Mouse (Mus musculus): ENCODE data around the gene Sept9. TPM values are rescaled to one million over a fixed set of nuclear protein-coding genes. Genes with fewer than 3 reads are reported as not detected.
A peak's percentile ranks its signal among the peaks of the same experiment; 100 is the strongest.

The Sept9 gene
- polyA plus RNA-seq, 1 experiment from 2014 or later = 34.5 TPM

- H3K4me2 ChIP-seq (ENCODE audit: low read depth, low read length) = no peak overlapping the region
- no peak for TF ChIP-seq CTCF (IDR thresholded peaks at IDR 0.05; ENCODE audit: low read depth)
- TF ChIP-seq EP300 (IDR thresholded peaks at IDR 0.05; ENCODE audit: low read depth) = no peak
- no peak overlapping the region for H3K27ac ChIP-seq (ENCODE audit: low read depth)
- H3K4me3 ChIP-seq (ENCODE audit: low read depth, low read length) = no peak overlapping the region
- no peaks in the 10 kb centered on the region for H3K9me3 ChIP-seq (ENCODE audit: low read length)
- DNase-seq (no peak), ATAC-seq (peak; percentile 60)
- H3K9ac ChIP-seq (replicated peaks) = no peak overlapping the region
- WGBS (ENCODE audit: insufficient replicate concordance) = 58% methylated on average over 11 of the region's 11 CpGs
- H3K4me1 ChIP-seq (ENCODE audit: insufficient read depth) = peaks cover 3% of the 10 kb centered on the region; the same call in 1 of the 2 replicates
- H3K36me3 ChIP-seq (replicated peaks; ENCODE audit: insufficient read depth, low read length) = no peaks in the 10 kb centered on the region
- peaks cover 4% of the 10 kb centered on the region for H3K27me3 ChIP-seq (ENCODE audit: insufficient read depth, low read length)
Observed at GRCm38 (mm10) chr11:117194475-117194937, 5.0 kb upstream of the Sept9 start.

DNA sequence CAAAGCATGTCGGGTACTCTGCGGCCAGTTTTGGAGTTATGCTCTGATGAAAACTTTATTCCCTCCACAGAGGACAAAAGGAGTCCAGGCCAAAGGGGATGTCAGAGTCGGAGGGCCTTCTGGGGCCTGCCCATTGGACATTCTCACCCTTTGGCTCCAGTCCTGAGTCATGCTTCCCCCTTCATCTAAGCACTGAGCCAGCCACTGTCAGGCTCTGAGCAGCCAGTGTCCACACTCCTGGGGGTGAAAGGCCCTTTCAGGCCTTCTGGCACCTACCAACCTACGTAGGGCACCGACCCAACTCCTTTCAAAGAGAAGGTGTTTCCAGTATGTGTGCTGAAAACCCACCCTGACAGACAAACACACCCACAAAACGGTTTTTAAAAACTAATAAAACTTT is 3.8 kb upstream of the Sept9 start:
- TF ChIP-seq EP300 (IDR thresholded peaks at IDR 0.05; ENCODE audit: low read depth) (no peak), CTCF (IDR thresholded peaks at IDR 0.05; ENCODE audit: low read depth) (no peak)
- H3K9ac ChIP-seq (replicated peaks) = no peak overlapping the region
- H3K27ac ChIP-seq (ENCODE audit: low read depth) = no peak overlapping the region
- H3K4me3 ChIP-seq (ENCODE audit: low read depth, low read length) = no peak overlapping the region
- H3K9me3 ChIP-seq (ENCODE audit: low read length) = no peaks in the 10 kb centered on the region
- WGBS (ENCODE audit: insufficient replicate concordance) = 73% methylated on average over 6 of the region's 6 CpGs
- peaks cover 6% of the 10 kb centered on the region; the same call in 1 of the 2 replicates for H3K4me1 ChIP-seq (ENCODE audit: insufficient read depth)
- H3K27me3 ChIP-seq (ENCODE audit: insufficient read depth, low read length) = peaks cover 9% of the 10 kb centered on the region
- ATAC-seq = no peak
- H3K4me2 ChIP-seq (ENCODE audit: low read depth, low read length) = no peak overlapping the region
- DNase-seq = no peak
- no peaks in the 10 kb centered on the region for H3K36me3 ChIP-seq (replicated peaks; ENCODE audit: insufficient read depth, low read length)

- Histone ChIP-seq H3K4me1 (ENCODE audit: insufficient read depth) (peaks cover 14% of the 10 kb centered on the region), H3K4me2 (ENCODE audit: low read depth, low read length) (no peak overlapping the region), H3K9me3 (ENCODE audit: low read length) (no peaks in the 10 kb centered on the region), H3K27ac (ENCODE audit: low read depth) (peak overlapping the region; percentile 16; the same call in 1 of the 2 replicates), H3K27me3 (ENCODE audit: insufficient read depth, low read length) (peaks cover 9% of the 10 kb centered on the region), H3K4me3 (ENCODE audit: low read depth, low read length) (no peak overlapping the region), H3K9ac (replicated peaks) (no peak overlapping the region), H3K36me3 (replicated peaks; ENCODE audit: insufficient read depth, low read length) (no peaks in the 10 kb centered on the region)
- 38% methylated on average over 7 of the region's 7 CpGs for WGBS (ENCODE audit: insufficient replicate concordance)
- no peak for DNase-seq
- TF ChIP-seq EP300 (IDR thresholded peaks at IDR 0.05; ENCODE audit: low read depth) (no peak), CTCF (IDR thresholded peaks at IDR 0.05; ENCODE audit: low read depth) (no peak)
- no peak for ATAC-seq
Observed at GRCm38 (mm10) chr11:117196681-117197080, 2.8 kb upstream of the Sept9 start.

GRCm38 (mm10) chr11:117198122-117198521 is 1.3 kb upstream of the Sept9 start:
- H3K27ac ChIP-seq (ENCODE audit: low read depth) = no peak overlapping the region

DNA sequence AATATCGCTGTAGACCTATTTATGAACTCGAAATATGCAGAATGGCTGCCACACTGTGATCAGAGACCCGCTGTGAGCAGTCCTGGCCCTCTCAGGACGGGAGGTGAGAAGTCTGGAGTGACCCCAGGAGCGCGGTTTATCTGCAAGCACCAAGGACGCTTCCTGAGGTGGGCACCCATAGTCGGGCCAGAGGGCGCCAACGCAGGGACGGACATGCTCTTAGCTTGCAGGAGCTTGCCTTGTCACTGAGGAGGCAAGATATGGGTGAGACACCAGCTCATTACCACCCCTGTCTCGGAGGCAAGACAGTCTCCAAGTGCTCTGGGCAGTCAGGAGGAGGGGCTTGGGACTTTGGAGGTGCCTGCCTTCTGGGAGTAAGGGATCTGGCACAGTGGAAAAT is 2.4 kb downstream of the Sept9 start:
- peaks cover 9% of the 10 kb centered on the region for H3K27me3 ChIP-seq (ENCODE audit: insufficient read depth, low read length)
- 76% methylated on average over 12 of the region's 12 CpGs for WGBS (ENCODE audit: insufficient replicate concordance)
- no peak overlapping the region for H3K27ac ChIP-seq (ENCODE audit: low read depth)
- H3K9ac ChIP-seq (replicated peaks) = no peak overlapping the region
- H3K36me3 ChIP-seq (replicated peaks; ENCODE audit: insufficient read depth, low read length) = no peaks in the 10 kb centered on the region
- no peak for DNase-seq
- peak overlapping the region; percentile 72; the same call in 1 of the 2 replicates for H3K4me2 ChIP-seq (ENCODE audit: low read depth, low read length)
- ATAC-seq = no peak
- peaks cover 39% of the 10 kb centered on the region for H3K4me1 ChIP-seq (ENCODE audit: insufficient read depth)
- TF ChIP-seq CTCF (IDR thresholded peaks at IDR 0.05; ENCODE audit: low read depth) (no peak), EP300 (IDR thresholded peaks at IDR 0.05; ENCODE audit: low read depth) (no peak)
- no peaks in the 10 kb centered on the region for H3K9me3 ChIP-seq (ENCODE audit: low read length)
- H3K4me3 ChIP-seq (ENCODE audit: low read depth, low read length) = no peak overlapping the region

More at GRCm38 (mm10) chr11:117198122-117198521, 1.3 kb upstream of the Sept9 start:
- Histone ChIP-seq H3K9me3 (ENCODE audit: low read length) (no peaks in the 10 kb centered on the region), H3K9ac (replicated peaks) (no peak overlapping the region), H3K36me3 (replicated peaks; ENCODE audit: insufficient read depth, low read length) (no peaks in the 10 kb centered on the region), H3K4me2 (ENCODE audit: low read depth, low read length) (no peak overlapping the region), H3K4me3 (ENCODE audit: low read depth, low read length) (no peak overlapping the region), H3K4me1 (ENCODE audit: insufficient read depth) (peaks cover 24% of the 10 kb centered on the region), H3K27me3 (ENCODE audit: insufficient read depth, low read length) (peaks cover 9% of the 10 kb centered on the region)
- DNase-seq (no peak), ATAC-seq (no peak)
- TF ChIP-seq EP300 (IDR thresholded peaks at IDR 0.05; ENCODE audit: low read depth) = no peak
- no peak for TF ChIP-seq CTCF (IDR thresholded peaks at IDR 0.05; ENCODE audit: low read depth)
- WGBS (ENCODE audit: insufficient replicate concordance) = 75% methylated on average over 5 of the region's 5 CpGs

GRCm38 (mm10) chr11:117204606-117205005 is 5.1 kb downstream of the Sept9 start:
- Histone ChIP-seq H3K4me3 (ENCODE audit: low read depth, low read length) (no peak overlapping the region), H3K36me3 (replicated peaks; ENCODE audit: insufficient read depth, low read length) (no peaks in the 10 kb centered on the region), H3K9ac (replicated peaks) (no peak overlapping the region), H3K4me2 (ENCODE audit: low read depth, low read length) (peak overlapping the region; percentile 53), H3K4me1 (ENCODE audit: insufficient read depth) (peaks cover 42% of the 10 kb centered on the region), H3K27me3 (ENCODE audit: insufficient read depth, low read length) (peaks cover 4% of the 10 kb centered on the region; the same call in 1 of the 2 replicates), H3K9me3 (ENCODE audit: low read length) (no peaks in the 10 kb centered on the region), H3K27ac (ENCODE audit: low read depth) (peak overlapping the region; percentile 92)
- WGBS (ENCODE audit: insufficient replicate concordance) = 48% methylated on average over 8 of the region's 8 CpGs
- peak; percentile 56; the same call in 1 of the 2 replicates for TF ChIP-seq EP300 (IDR thresholded peaks at IDR 0.05; ENCODE audit: low read depth)
- no peak for TF ChIP-seq CTCF (IDR thresholded peaks at IDR 0.05; ENCODE audit: low read depth)
- ATAC-seq = peak; percentile 93
- peak; percentile 84 for DNase-seq
